ENCODE assay signal across 26 mouse cellular contexts in genomic region chr6:115594463-115594862, GRCm38 (mm10). TPM values are rescaled to one million over a fixed set of nuclear protein-coding genes. Genes with fewer than 3 reads are reported as not detected.
DNase-seq lines count a peak whose midpoint lies in the region; ATAC-seq lines count a peak whose summit lies in the region.
"Had no signal": no experiment of that assay in that cellular context is flagged by ENCODE, and none has a peak within 500 bp of the region (broad histone marks: within the 10 kb centered on the region; RNA-seq: fewer than 3 reads in every experiment).

No protein-coding gene starts in this region.

- no peaks in the 10 kb centered on the region for H3K4me1 ChIP-seq in kidney, embryonic 14.5 days (ENCODE audit: control insufficient read depth, insufficient read depth, low read length)
- H3K4me1 ChIP-seq: heart, embryonic 15.5 days; hindbrain, embryonic 12.5 days; limb, embryonic 13.5 days; neural tube, embryonic 15.5 days; stomach, embryonic 15.5 days had no signal

- no peaks in the 10 kb centered on the region for H3K27me3 ChIP-seq in kidney, embryonic 14.5 days (ENCODE audit: control insufficient read depth, insufficient read depth, low read length)
- H3K27me3 ChIP-seq: embryonic facial prominence, embryonic 12.5 days; heart, embryonic 15.5 days; limb, embryonic 13.5 days; neural tube, embryonic 15.5 days; stomach, embryonic 15.5 days had no signal

- intact Hi-C loops in left cerebral cortex, postnatal 36 days (cut with DNase I), result no loop called here

- DNase-seq in CD4-positive, CD25-positive, alpha-beta regulatory T cell, adult 2 months (ENCODE audit: low read depth, low spot score), result peak; percentile 51
- peak; percentile 45 for DNase-seq in naive thymus-derived CD4-positive, alpha-beta T cell, adult 2 months (ENCODE audit: low read depth)
- DNase-seq in thymus, postnatal 25 days, result peak; percentile 30
- DNase-seq in layer of hippocampus, adult 8-10 months (ENCODE audit: low spot score in 2 of 2), result no peak
- no peak for DNase-seq in left cerebral cortex, postnatal 36 days (ENCODE audit: low spot score in 2 of 2)
- DNase-seq: adrenal gland, postnatal 10 days; cerebellum, adult 2 months; forebrain, postnatal 0 days; heart, adult 2 months; retina, postnatal 1 day; right cerebral cortex, postnatal 4 days had no signal

- peak; percentile 84 for ATAC-seq in granulocyte monocyte progenitor cell, adult 5-6 weeks (replicated peaks; ENCODE audit: poor library complexity, severe bottlenecking)
- no peak for ATAC-seq in kidney, embryonic 14.5 days (ENCODE audit: low FRiP score, low TSS enrichment)
- ATAC-seq: forebrain, postnatal 0 days; intestine, embryonic 16.5 days had no signal

- H3K4me2 ChIP-seq in kidney, embryonic 14.5 days (replicated peaks; ENCODE audit: low read depth, low read length), result no peak overlapping the region
- H3K4me2 ChIP-seq: embryonic facial prominence, embryonic 12.5 days; heart, embryonic 15.5 days; hindbrain, embryonic 12.5 days; limb, embryonic 13.5 days; neural tube, embryonic 15.5 days; stomach, embryonic 15.5 days had no signal

- no peaks in the 10 kb centered on the region for H3K36me3 ChIP-seq in kidney, embryonic 14.5 days (ENCODE audit: control insufficient read depth, insufficient read depth, low read length)
- H3K36me3 ChIP-seq: embryonic facial prominence, embryonic 12.5 days; heart, embryonic 15.5 days; hindbrain, embryonic 12.5 days; limb, embryonic 13.5 days; neural tube, embryonic 15.5 days; stomach, embryonic 15.5 days had no signal

- H3K9ac ChIP-seq in kidney, embryonic 14.5 days (ENCODE audit: low read depth, low read length), result no peak overlapping the region
- H3K9ac ChIP-seq: embryonic facial prominence, embryonic 12.5 days; forebrain, postnatal 0 days; heart, embryonic 15.5 days; hindbrain, embryonic 12.5 days; limb, embryonic 13.5 days; liver, embryonic 14.5 days; neural tube, embryonic 15.5 days; stomach, embryonic 15.5 days had no signal

- no peaks in the 10 kb centered on the region for H3K9me3 ChIP-seq in kidney, embryonic 14.5 days (ENCODE audit: control insufficient read depth, low read length)
- H3K9me3 ChIP-seq: embryonic facial prominence, embryonic 12.5 days; heart, embryonic 15.5 days; hindbrain, embryonic 12.5 days; limb, embryonic 13.5 days; neural tube, embryonic 15.5 days; stomach, embryonic 15.5 days had no signal

- no peak overlapping the region for H3K4me3 ChIP-seq in kidney, embryonic 14.5 days (ENCODE audit: low read length)
- H3K4me3 ChIP-seq: embryonic facial prominence, embryonic 12.5 days; gastrocnemius, adult 2 months; heart, adult 2 months; heart, embryonic 15.5 days; hindbrain, embryonic 12.5 days; limb, embryonic 13.5 days; neural tube, embryonic 15.5 days; stomach, embryonic 15.5 days had no signal

- WGBS in kidney, embryonic 14.5 days, result 88% methylated on average over 3 of the region's 3 CpGs

- no peak overlapping the region for H3K27ac ChIP-seq in kidney, embryonic 14.5 days (ENCODE audit: low read depth, low read length)
- H3K27ac ChIP-seq: embryonic facial prominence, embryonic 12.5 days; gastrocnemius, adult 2 months; heart, adult 2 months; heart, embryonic 15.5 days; hindbrain, embryonic 12.5 days; kidney, postnatal 0 days; limb, embryonic 13.5 days; liver, embryonic 14.5 days; neural tube, embryonic 15.5 days; stomach, embryonic 15.5 days had no signal

RNA-seq across cellular contexts. Expression of gene Mkrn2os, which starts 2.1 kb away (rescaled TPM):
- not detected in 2 replicates for total RNA-seq in granulocyte monocyte progenitor cell, adult 5-6 weeks (2014; fragmentation: Nextera tagmentation)
- total RNA-seq in granulocyte monocyte progenitor cell, adult 5-6 weeks (2017), result not detected in 2 replicates
- 5.2 and 5.8 TPM in 2 replicates for polyA plus RNA-seq in kidney, embryonic 14.5 days (2014; fragmentation: Nextera tagmentation; extraction: Ambion mirVana)
- not detected for total RNA-seq in layer of hippocampus, adult 8-10 months (2022)
- not detected for total RNA-seq in left cerebral cortex, postnatal 36 days (2021)
- total RNA-seq: left cerebral cortex, adult 8-10 months; megakaryocyte-erythroid progenitor cell, adult 5-6 weeks had no signal
- polyA plus RNA-seq: cortical plate, adult 2 months had no signal

RNA-seq across cellular contexts. Expression of gene Mkrn2, which starts 7.2 kb away (rescaled TPM):
- total RNA-seq in granulocyte monocyte progenitor cell, adult 5-6 weeks (2014; fragmentation: Nextera tagmentation), result 17.5 and 20.1 TPM in 2 replicates
- 18.8 and 32.8 TPM in 2 replicates for total RNA-seq in granulocyte monocyte progenitor cell, adult 5-6 weeks (2017)
- 18.7 and 33.4 TPM in 2 replicates for polyA plus RNA-seq in kidney, embryonic 14.5 days (2014; fragmentation: Nextera tagmentation; extraction: Ambion mirVana)
- 10 to 100 TPM; 33.8 to 37.8 (median 34.4) TPM for total RNA-seq in layer of hippocampus, adult 8-10 months (2022)
- total RNA-seq in left cerebral cortex, postnatal 36 days (2021), result 10 to 100 TPM; 34.4 to 34.6 TPM

RNA-seq across cellular contexts. Expression of gene Tsen2, which starts 50.0 kb away (rescaled TPM):
- 9.4 and 16.0 TPM in 2 replicates for total RNA-seq in granulocyte monocyte progenitor cell, adult 5-6 weeks (2014; fragmentation: Nextera tagmentation)
- total RNA-seq in granulocyte monocyte progenitor cell, adult 5-6 weeks (2017), result 23.1 and 24.3 TPM in 2 replicates
- 26.1 and 33.4 TPM in 2 replicates for polyA plus RNA-seq in kidney, embryonic 14.5 days (2014; fragmentation: Nextera tagmentation; extraction: Ambion mirVana)
- 10 to 100 TPM; 26.6 to 37.1 (median 27.1) TPM for total RNA-seq in layer of hippocampus, adult 8-10 months (2022)
- 10 to 100 TPM; 20.3 to 21.8 TPM for total RNA-seq in left cerebral cortex, postnatal 36 days (2021)

Comparison
In these comparisons a context has a peak if more than half of its experiments do, and no peak if none do; other contexts are left out.
1. DNase-seq: peak in CD4-positive, CD25-positive, alpha-beta regulatory T cell, adult 2 months (single experiment), naive thymus-derived CD4-positive, alpha-beta T cell, adult 2 months (single experiment) and thymus, postnatal 25 days (single experiment); none in layer of hippocampus, adult 8-10 months (0 of 2) and left cerebral cortex, postnatal 36 days (0 of 2).